Mouse (Mus musculus): ENCODE data around the gene Frat2. TPM values are rescaled to one million over a fixed set of nuclear protein-coding genes. Genes with fewer than 3 reads are reported as not detected.

The Frat2 gene
- total RNA-seq, 2 experiments from 2014 or later, result 10.5 to 10.6 TPM

GRCm38 (mm10) chr19:41800986-41801741 lies 46.8 kb downstream of the Frat2 start:
- intact Hi-C loops (cut with DNase I), result loop anchor here (5.0 kb wide), 1 partner anchor 46 kb away; the partner anchor contains the start of gene Frat2
- peak in 1 of 2 experiments; percentile 14 for DNase-seq (ENCODE audit: low spot score in 2 of 2)

- DNase-seq (ENCODE audit: low spot score in 2 of 2), result no peak
- intact Hi-C loops (cut with DNase I), result loop anchor here (5.0 kb wide), 1 partner anchor 47 kb away; the partner anchor contains the start of gene Frat2
Observed at GRCm38 (mm10) chr19:41800451-41800850, 47.5 kb downstream of the Frat2 start.

- intact Hi-C loops (cut with DNase I), result no loop called here
- DNase-seq (ENCODE audit: low spot score in 2 of 2), result no peak
Observed at GRCm38 (mm10) chr19:41797536-41797935, 50.4 kb downstream of the Frat2 start.

GRCm38 (mm10) chr19:41796789-41797327 lies 51.1 kb downstream of the Frat2 start:
- intact Hi-C loops (cut with DNase I), result no loop called here
- no peak for DNase-seq (ENCODE audit: low spot score in 2 of 2)

GRCm38 (mm10) chr19:41796148-41796760 lies 51.7 kb downstream of the Frat2 start:
- DNase-seq (ENCODE audit: low spot score in 2 of 2), result no peak

More at GRCm38 (mm10) chr19:41796148-41796760, 51.7 kb downstream of the Frat2 start:
- intact Hi-C loops (cut with DNase I), result no loop called here

Other genes with a start within 250 kb of the Frat2 start
- gene Slit1, start 104.5 kb downstream of the Frat2 start, total RNA-seq (2021), result 10 to 100 TPM; 40.9 to 55.5 TPM
- gene Arhgap19, start 46.1 kb downstream of the Frat2 start, total RNA-seq (2021), result 1 to 10 TPM; 3.0 TPM
- 10 to 100 TPM; 11.2 to 14.7 TPM for gene Frat1, start 18.2 kb downstream of the Frat2 start, total RNA-seq (2021)
- 10 to 100 TPM; 39.2 to 42.1 TPM for gene Rrp12, start 48.0 kb upstream of the Frat2 start, total RNA-seq (2021)
- gene Pgam1, start 63.8 kb upstream of the Frat2 start, total RNA-seq (2021), result 100 to 1,000 TPM; 601 to 606 TPM
- 10 to 100 TPM; 21.9 to 27.2 TPM for gene Exosc1, start 85.3 kb upstream of the Frat2 start, total RNA-seq (2021)
- 10 to 100 TPM; 54.9 to 60.4 TPM for gene Zdhhc16, start 85.3 kb upstream of the Frat2 start, total RNA-seq (2021)
- 10 to 100 TPM; 26.7 to 35.6 TPM for gene Mms19, start 133.0 kb upstream of the Frat2 start, total RNA-seq (2021)
- 10 to 100 TPM; 11.2 to 12.8 TPM for gene Ubtd1, start 133.6 kb upstream of the Frat2 start, total RNA-seq (2021)
- gene Ankrd2, start 187.9 kb upstream of the Frat2 start, total RNA-seq (2021), result under 1 TPM in 1 of 2 experiments, not detected in 1; 0.32 TPM
- 1 to 10 TPM; 4.2 to 5.6 TPM for gene Hoga1, start 197.5 kb upstream of the Frat2 start, total RNA-seq (2021)
- gene 4933411K16Rik, start 204.1 kb upstream of the Frat2 start, total RNA-seq (2021), result under 1 TPM; 0.57 to 0.68 TPM
- gene Morn4, start 238.2 kb upstream of the Frat2 start, total RNA-seq (2021), result 10 to 100 TPM; 65.3 to 66.9 TPM
- 10 to 100 TPM; 52.3 to 54.5 TPM for gene Pi4k2a, start 242.3 kb upstream of the Frat2 start, total RNA-seq (2021)